Mouse (Mus musculus) liver, adult 2 months (tissue): ENCODE data around the gene Armc5.

Experiments used
- CTCF ChIP-seq: fragments of 200-500 bp; IDR thresholded peaks from 2 replicates; pipeline ENCODE4 v1.5.1; 2011; ENCODE audit warnings: low read depth, low read length, control low read depth
- POLR2A ChIP-seq: fragments of 200-500 bp; IDR thresholded peaks from 2 replicates; pipeline ENCODE4 v1.6.1; 2011; ENCODE audit warnings: low read length, control low read depth; ENCODE audit not compliant: insufficient read depth; ENCODE audit errors: extremely low read depth

- no peak for TF ChIP-seq CTCF
- no peak for TF ChIP-seq POLR2A
These were observed 8.4 kb downstream of the Armc5 start for GRCm38 (mm10) chr7:128245547-128245946.
